Mouse (Mus musculus) lung, embryonic 14.5 days (tissue): Measurements from ENCODE around the gene Abcg8. TPM values are rescaled to one million over a fixed set of nuclear protein-coding genes. Genes with fewer than 3 reads are reported as not detected.

Experiments used
- ATAC-seq: fragments of 200-750 bp; cut with Nextera tagmentation; 2 replicates; pipeline ENCODE4 v1.8.0; 2017; ENCODE audit warnings: mild to moderate bottlenecking, moderate TSS enrichment, moderate library complexity; ENCODE audit not compliant: insufficient read depth
- DNase-seq: peaks from one replicate; pipeline ENCODE4 v3.0.0-alpha.2; 2015
- H3K27ac ChIP-seq: fragments of 300-500 bp; sonication (generic); 2 replicates; pipeline ENCODE4 v1.5.1; 2014; ENCODE audit warnings: low read depth, mild to moderate bottlenecking, moderate library complexity
- H3K27me3 ChIP-seq: fragments of 300-500 bp; sonication (generic); 2 replicates; pipeline ENCODE4 v1.6.1; 2014; ENCODE audit warnings: low read length, control low read depth; ENCODE audit not compliant: insufficient read depth
- H3K36me3 ChIP-seq: fragments of 300-500 bp; sonication (generic); 2 replicates; pipeline ENCODE4 v1.6.1; 2014; ENCODE audit warnings: control low read depth; ENCODE audit not compliant: insufficient read depth
- H3K4me1 ChIP-seq: fragments of 300-500 bp; sonication (generic); 2 replicates; pipeline ENCODE4 v1.6.1; 2014; ENCODE audit warnings: antibody characterized with exemption, control low read depth; ENCODE audit not compliant: insufficient read depth
- H3K4me2 ChIP-seq: fragments of 300-500 bp; sonication (generic); 2 replicates; pipeline ENCODE4 v1.6.1; 2014; ENCODE audit warnings: mild to moderate bottlenecking
- H3K4me3 ChIP-seq: fragments of 300-500 bp; sonication (generic); 2 replicates; pipeline ENCODE4 v1.5.1; 2014; ENCODE audit warnings: low read depth, low read length
- H3K9ac ChIP-seq: fragments of 300-500 bp; sonication (generic); 2 replicates; pipeline ENCODE4 v1.6.1; 2014
- H3K9me3 ChIP-seq: fragments of 300-500 bp; sonication (generic); 2 replicates; pipeline ENCODE4 v1.6.1; 2016; ENCODE audit warnings: low read depth, low read length, control low read depth
- CTCF ChIP-seq: IDR thresholded peaks from 2 replicates; pipeline ENCODE4 v1.5.1; 2016; ENCODE audit warnings: antibody characterized with exemption, low read depth
- WGBS: fragments of 180-500 bp; shearing (Covaris S2); extraction: QIAGEN DNeasy Blood & Tissue Kit; methylation state at CpG from one replicate; pipeline ENCODE4 v1.1.7; 2014; 5-methylcytosine and 5-hydroxymethylcytosine counted together
- polyA plus RNA-seq: library from polyadenylated mRNA; unstranded; fragments of >200 nt; fragmentation: Nextera tagmentation; extraction: Ambion mirVana; gene quantifications from 2 replicates; pipeline ENCODE4 v1.2.1, GENCODE M21; 2014

Abcg8 gene
- polyA plus RNA-seq, 1 experiment from 2014 or later = 0.05 TPM

GRCm38 (mm10) chr17:84708818-84709217, 32.7 kb downstream of the Abcg8 start:
- DNase-seq (no peak), ATAC-seq (no peak)
- Histone ChIP-seq H3K4me3 (no peak overlapping the region), H3K27me3 (no peaks in the 10 kb centered on the region), H3K9ac (no peak overlapping the region), H3K4me1 (no peaks in the 10 kb centered on the region), H3K36me3 (peaks cover 47% of the 10 kb centered on the region), H3K4me2 (peak overlapping the region; percentile 2; the same call in 1 of the 2 replicates), H3K27ac (peak overlapping the region; percentile 42; the same call in 1 of the 2 replicates), H3K9me3 (no peaks in the 10 kb centered on the region)
- WGBS = 57% methylated on average over 7 of the region's 7 CpGs
- no peak for TF ChIP-seq CTCF

GRCm38 (mm10) chr17:84709403-84709851, 33.3 kb downstream of the Abcg8 start:
- WGBS = 39% methylated on average over 17 of the region's 17 CpGs
- H3K27me3 ChIP-seq = no peaks in the 10 kb centered on the region
- H3K27ac ChIP-seq = no peak overlapping the region; the same call in 1 of the 2 replicates
- no peak overlapping the region for H3K9ac ChIP-seq
- no peaks in the 10 kb centered on the region for H3K9me3 ChIP-seq
- no peak overlapping the region for H3K4me3 ChIP-seq
- peak overlapping the region; percentile 2; the same call in 1 of the 2 replicates for H3K4me2 ChIP-seq
- ATAC-seq (peak; percentile 71), DNase-seq (peak; percentile 67)
- H3K36me3 ChIP-seq = peaks cover 43% of the 10 kb centered on the region
- TF ChIP-seq CTCF = peak; percentile 27; the same call in 1 of the 2 replicates
- H3K4me1 ChIP-seq = no peaks in the 10 kb centered on the region

- Histone ChIP-seq H3K4me1 (no peaks in the 10 kb centered on the region), H3K27ac (no peak overlapping the region), H3K4me3 (no peak overlapping the region), H3K27me3 (no peaks in the 10 kb centered on the region), H3K9me3 (no peaks in the 10 kb centered on the region), H3K36me3 (peaks cover 38% of the 10 kb centered on the region), H3K4me2 (no peak overlapping the region), H3K9ac (no peak overlapping the region)
- 90% methylated on average over 18 of the region's 18 CpGs for WGBS
- DNase-seq (no peak), ATAC-seq (no peak)
- TF ChIP-seq CTCF = no peak
These were observed 37.6 kb downstream of the Abcg8 start for GRCm38 (mm10) chr17:84713563-84714164.

- no peaks in the 10 kb centered on the region for H3K9me3 ChIP-seq
- no peak for DNase-seq
- no peak overlapping the region for H3K4me2 ChIP-seq
- no peak overlapping the region for H3K27ac ChIP-seq
- H3K4me3 ChIP-seq = no peak overlapping the region
- TF ChIP-seq CTCF = no peak
- no peak for ATAC-seq
- H3K36me3 ChIP-seq = peaks cover 25% of the 10 kb centered on the region
- WGBS = 70% methylated on average over 4 of the region's 4 CpGs
- no peaks in the 10 kb centered on the region for H3K4me1 ChIP-seq
- no peak overlapping the region for H3K9ac ChIP-seq
- no peaks in the 10 kb centered on the region for H3K27me3 ChIP-seq
These were observed 38.8 kb downstream of the Abcg8 start for GRCm38 (mm10) chr17:84714930-84715329.

GRCm38 (mm10) chr17:84716252-84716872, 40.3 kb downstream of the Abcg8 start:
- H3K36me3 ChIP-seq = peaks cover 22% of the 10 kb centered on the region
- no peak overlapping the region for H3K4me2 ChIP-seq
- no peaks in the 10 kb centered on the region for H3K4me1 ChIP-seq
- ATAC-seq (no peak), DNase-seq (no peak)
- no peaks in the 10 kb centered on the region for H3K27me3 ChIP-seq
- no peak overlapping the region for H3K4me3 ChIP-seq
- no peak overlapping the region for H3K27ac ChIP-seq
- no peak overlapping the region for H3K9ac ChIP-seq
- TF ChIP-seq CTCF = no peak
- no peaks in the 10 kb centered on the region for H3K9me3 ChIP-seq
- WGBS = 57% methylated on average over 16 of the region's 16 CpGs

GRCm38 (mm10) chr17:84717416-84717815, 41.3 kb downstream of the Abcg8 start:
- Histone ChIP-seq H3K4me2 (no peak overlapping the region), H3K4me1 (no peaks in the 10 kb centered on the region), H3K36me3 (peaks cover 27% of the 10 kb centered on the region), H3K4me3 (no peak overlapping the region), H3K9me3 (no peaks in the 10 kb centered on the region), H3K27ac (no peak overlapping the region), H3K9ac (no peak overlapping the region), H3K27me3 (no peaks in the 10 kb centered on the region)
- 47% methylated on average over 5 of the region's 5 CpGs for WGBS
- no peak for TF ChIP-seq CTCF
- no peak for ATAC-seq
- no peak for DNase-seq

GRCm38 (mm10) chr17:84719105-84719504, 43.0 kb downstream of the Abcg8 start:
- no peak for ATAC-seq
- WGBS = 70% methylated on average over 3 of the region's 3 CpGs
- TF ChIP-seq CTCF = no peak
- no peak overlapping the region for H3K4me3 ChIP-seq
- no peaks in the 10 kb centered on the region for H3K4me1 ChIP-seq
- peaks cover 36% of the 10 kb centered on the region for H3K36me3 ChIP-seq
- no peak overlapping the region for H3K9ac ChIP-seq
- DNase-seq = no peak
- no peaks in the 10 kb centered on the region for H3K9me3 ChIP-seq
- H3K4me2 ChIP-seq = no peak overlapping the region
- no peak overlapping the region for H3K27ac ChIP-seq
- H3K27me3 ChIP-seq = no peaks in the 10 kb centered on the region
